Mouse (Mus musculus): ENCODE data around the gene Pard6b. TPM values are rescaled to one million over a fixed set of nuclear protein-coding genes. Genes with fewer than 3 reads are reported as not detected.

Gene Pard6b
- total and polyA plus RNA-seq, 3 experiments, result 1.2 to 2.8 (median 1.3) TPM

DNA sequence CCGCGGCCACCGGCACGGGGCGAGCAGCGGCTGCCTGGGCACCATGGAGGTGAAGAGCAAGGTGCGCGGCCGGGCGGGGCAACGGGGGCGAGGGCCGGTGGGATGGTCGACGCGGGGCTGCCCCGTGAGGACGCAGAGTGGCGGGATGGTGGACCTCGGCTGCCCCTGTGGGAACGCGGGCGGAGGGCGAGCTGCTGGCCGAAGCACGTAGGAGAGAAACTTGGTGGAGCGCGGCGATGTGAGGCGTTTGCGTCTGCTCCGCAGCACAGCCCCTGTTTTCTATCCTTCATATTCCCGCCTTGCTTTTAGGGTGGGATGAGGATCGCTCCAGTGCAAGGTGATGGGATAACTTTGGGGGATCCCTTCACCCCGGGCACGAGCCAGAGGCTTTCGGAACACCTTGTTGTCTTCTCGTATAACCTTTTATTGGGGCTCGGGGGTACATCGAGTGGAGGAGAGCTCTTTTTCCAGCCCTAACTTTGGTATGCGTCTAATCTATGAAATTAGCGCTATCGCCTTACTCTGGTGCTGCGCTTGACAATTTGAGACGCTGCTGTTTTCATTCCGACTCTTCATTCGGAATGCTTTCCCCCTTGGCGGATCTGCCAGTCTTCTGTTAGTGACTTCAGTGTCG is 612 bp downstream of the Pard6b start:
- dilution Hi-C loops (cut with MboI; ENCODE audit: extremely low pct_ligation_motif_present, extremely low pct_unique_long_range_greater_than_20kb, low sequenced_read_pairs), result no loop called here
- Histone ChIP-seq H3K27me3 (replicated peaks) (peaks cover 47% of the 10 kb centered on the region), H3K9ac (ENCODE audit: insufficient read depth, low read depth) (peak overlapping the region; percentile 17; the same call in 1 of the 2 replicates), H3K4me2 (ENCODE audit: insufficient read depth, low read depth, poor library complexity, severe bottlenecking) (peak overlapping the region; percentile 39), H3K27ac (ENCODE audit: insufficient read depth, low read depth) (no peak overlapping the region), H3K9me3 (replicated peaks; ENCODE audit: low read length) (no peaks in the 10 kb centered on the region), H3K79me2 (replicated peaks; ENCODE audit: control insufficient read depth, extremely low read depth, insufficient read depth, poor library complexity, severe bottlenecking) (no peaks in the 10 kb centered on the region), H3K4me3 (replicated peaks in 1 of 3; ENCODE audit: low read depth in 2 of 3, low read length in 2 of 3, poor library complexity in 1 of 3) (peak overlapping the region; percentile 37 to 72 (median 69)), H3K4me1 (ENCODE audit: control insufficient read depth in 1 of 2, insufficient read depth in 2 of 2) (peaks cover 6 to 13% of the 10 kb centered on the region in 2 experiments; a peak in 3 of 4 replicates), H3K36me3 (replicated peaks in 1 of 2; ENCODE audit: control insufficient read depth in 1 of 2, insufficient read depth in 1 of 2, low read length in 1 of 2) (no peaks in the 10 kb centered on the region)
- DNase-seq (ENCODE audit: extremely low read depth), result no peak
- TF ChIP-seq MEF2A (IDR thresholded peaks at IDR 0.05; ENCODE audit: borderline replicate concordance, low read depth, low read length) (no peak), NRF1 (IDR thresholded peaks at IDR 0.05; ENCODE audit: low read depth, low read length) (no peak), ZC3H11A (IDR thresholded peaks at IDR 0.05; ENCODE audit: low read depth, low read length) (no peak), USF2 (conservative IDR thresholded peaks at IDR 0.05; ENCODE audit: low read depth, low read length) (no peak), ELF1 (IDR thresholded peaks at IDR 0.05; ENCODE audit: low read depth, low read length) (no peak), MAX (IDR thresholded peaks at IDR 0.05; ENCODE audit: low read length) (no peak), UBTF (IDR thresholded peaks at IDR 0.05; ENCODE audit: low read depth, low read length) (no peak), SIN3A (IDR thresholded peaks at IDR 0.05; ENCODE audit: low read length) (no peak), JUND (conservative IDR thresholded peaks at IDR 0.05; ENCODE audit: low read depth, low read length) (no peak), MAZ (IDR thresholded peaks at IDR 0.05; ENCODE audit: low read depth, low read length) (no peak), ZKSCAN1 (IDR thresholded peaks at IDR 0.05; ENCODE audit: borderline replicate concordance, low read depth, low read length) (no peak), USF1 (IDR thresholded peaks at IDR 0.05; ENCODE audit: low read depth, low read length) (no peak), KAT2A (IDR thresholded peaks at IDR 0.05; ENCODE audit: insufficient replicate concordance, low read length) (no peak), MYC (IDR thresholded peaks at IDR 0.05; ENCODE audit: low read depth, low read length) (no peak), ZMIZ1 (IDR thresholded peaks at IDR 0.05; ENCODE audit: low read depth, low read length) (no peak)
- in situ Hi-C loops (cut with MboI; ENCODE audit: low pct_ligation_motif_present, low pct_unique_long_range_greater_than_20kb, low sequenced_read_pairs), result no loop called here

DNA sequence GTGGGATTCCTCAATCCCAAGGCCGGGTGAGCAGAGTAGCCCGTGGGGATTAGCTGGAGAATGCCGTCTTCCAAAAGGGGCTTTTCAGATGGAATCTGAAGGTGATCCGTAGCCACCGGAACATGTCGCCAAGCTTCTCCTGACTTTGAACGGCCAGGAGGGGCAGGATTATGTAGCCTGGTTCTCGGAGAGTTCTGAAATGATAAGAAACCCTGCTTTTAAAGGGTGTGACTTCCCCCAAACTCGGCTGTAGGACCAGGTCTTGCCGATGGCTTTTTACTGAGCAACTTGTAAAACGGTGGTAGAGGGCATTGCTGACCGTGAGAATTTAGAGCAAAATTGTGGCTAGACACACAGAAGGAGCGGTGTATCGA is 1.1 kb downstream of the Pard6b start:
- Histone ChIP-seq H3K4me1 (ENCODE audit: control insufficient read depth in 1 of 2, insufficient read depth in 2 of 2) (peaks cover 6 to 13% of the 10 kb centered on the region in 2 experiments; a peak in 3 of 4 replicates), H3K27ac (ENCODE audit: insufficient read depth, low read depth) (no peak overlapping the region), H3K9ac (ENCODE audit: insufficient read depth, low read depth) (no peak overlapping the region), H3K4me2 (ENCODE audit: insufficient read depth, low read depth, poor library complexity, severe bottlenecking) (no peak overlapping the region; the same call in 1 of the 2 replicates), H3K79me2 (replicated peaks; ENCODE audit: control insufficient read depth, extremely low read depth, insufficient read depth, poor library complexity, severe bottlenecking) (no peaks in the 10 kb centered on the region), H3K36me3 (replicated peaks in 1 of 2; ENCODE audit: control insufficient read depth in 1 of 2, insufficient read depth in 1 of 2, low read length in 1 of 2) (no peaks in the 10 kb centered on the region), H3K27me3 (replicated peaks) (peaks cover 43% of the 10 kb centered on the region), H3K9me3 (replicated peaks; ENCODE audit: low read length) (no peaks in the 10 kb centered on the region), H3K4me3 (replicated peaks in 1 of 3; ENCODE audit: low read depth in 2 of 3, low read length in 2 of 3, poor library complexity in 1 of 3) (no peak overlapping the region)
- in situ Hi-C loops (cut with MboI; ENCODE audit: low pct_ligation_motif_present, low pct_unique_long_range_greater_than_20kb, low sequenced_read_pairs) (no loop called here), dilution Hi-C loops (cut with MboI; ENCODE audit: extremely low pct_ligation_motif_present, extremely low pct_unique_long_range_greater_than_20kb, low sequenced_read_pairs) (no loop called here)
- no peak for DNase-seq (ENCODE audit: extremely low read depth)
- no peak for TF ChIP-seq NELFE (IDR thresholded peaks at IDR 0.05; ENCODE audit: low read depth, low read length)
- no peak for TF ChIP-seq CTCF (conservative IDR thresholded peaks at IDR 0.05 in 1 of 2, IDR thresholded peaks at IDR 0.05 in 1 of 2; ENCODE audit: low read depth in 2 of 2, low read length in 2 of 2)
- TF ChIP-seq CHD2 (IDR thresholded peaks at IDR 0.05; ENCODE audit: low read length), result no peak
- no peak for TF ChIP-seq RAD21 (IDR thresholded peaks at IDR 0.05; ENCODE audit: low read depth, low read length)
- no peak for TF ChIP-seq TBP (conservative IDR thresholded peaks at IDR 0.05; ENCODE audit: low read depth, low read length)
- TF ChIP-seq BHLHE40 (IDR thresholded peaks at IDR 0.05; ENCODE audit: low read depth, low read length), result no peak

Measured in CH12.LX (cell line).